Comparison of ENCODE assay signal across 33 mouse cellular contexts in the genomic region with DNA sequence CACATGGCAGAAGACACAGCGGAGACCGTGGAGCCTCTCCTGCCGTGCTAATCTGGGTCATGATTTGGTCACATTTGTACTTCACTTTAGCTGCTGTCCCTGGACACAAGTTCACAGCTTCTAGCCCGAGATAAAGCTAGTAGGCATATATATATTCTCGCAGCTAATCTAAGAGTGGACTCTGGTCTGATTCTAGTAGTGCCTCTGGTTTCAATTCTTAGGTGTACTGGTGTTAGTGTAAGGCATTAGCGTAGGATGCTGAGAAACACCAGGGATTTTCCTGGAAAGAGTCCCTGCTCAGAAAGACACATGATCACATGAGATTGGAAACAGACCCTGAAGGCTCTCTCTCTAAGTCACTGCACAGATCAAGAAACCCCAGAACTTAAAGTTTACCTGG.
"Had no signal": no experiment of that assay in that cellular context is flagged by ENCODE, and none has a peak within 500 bp of the region (broad histone marks: within the 10 kb centered on the region; RNA-seq: fewer than 3 reads in every experiment).

No protein-coding gene starts in this region.

- H3K4me3 ChIP-seq: heart, embryonic 10.5 days; heart, embryonic 12.5 days; heart, embryonic 13.5 days; heart, embryonic 15.5 days; hindbrain, embryonic 10.5 days; hindbrain, embryonic 12.5 days; hindbrain, embryonic 13.5 days; hindbrain, embryonic 15.5 days; kidney, embryonic 15.5 days; layer of hippocampus, adult 2 months; left cerebral cortex, adult 2 months had no signal

- H3K4me2 ChIP-seq: heart, embryonic 11.5 days; heart, embryonic 12.5 days; heart, embryonic 13.5 days; heart, embryonic 15.5 days; hindbrain, embryonic 12.5 days; hindbrain, embryonic 13.5 days; hindbrain, embryonic 14.5 days; hindbrain, embryonic 15.5 days; kidney, embryonic 15.5 days had no signal

- H3K36me3 ChIP-seq: heart, embryonic 10.5 days; heart, embryonic 12.5 days; heart, embryonic 13.5 days; heart, embryonic 15.5 days; hindbrain, embryonic 10.5 days; hindbrain, embryonic 12.5 days; hindbrain, embryonic 13.5 days; hindbrain, embryonic 15.5 days; kidney, embryonic 15.5 days had no signal

- ATAC-seq: hindbrain, embryonic 16.5 days; hindbrain, postnatal 0 days; inflammation-experienced regulatory T-cells, adult 6 months had no signal

- DNase-seq: heart, postnatal 10 days; heart, postnatal 14 days; heart, postnatal 36 days; heart, postnatal 4 days; kidney, adult 11 months; kidney, adult 18-20 months; kidney, adult 2 months; kidney, adult 8-10 months; kidney, adult 9 months; kidney, postnatal 10 days; kidney, postnatal 14 days; kidney, postnatal 25 days; kidney, postnatal 36 days; kidney, postnatal 4 days; layer of hippocampus, adult 9-11 months; layer of hippocampus, postnatal 36 days had no signal

- H3K9ac ChIP-seq: heart, embryonic 12.5 days; heart, embryonic 13.5 days; heart, embryonic 15.5 days; hindbrain, embryonic 12.5 days; hindbrain, embryonic 13.5 days; hindbrain, embryonic 14.5 days; hindbrain, embryonic 15.5 days; kidney, embryonic 15.5 days had no signal

- H3K27me3 ChIP-seq: heart, embryonic 12.5 days; heart, embryonic 13.5 days; heart, embryonic 15.5 days; hindbrain, embryonic 12.5 days; hindbrain, embryonic 13.5 days; hindbrain, embryonic 15.5 days; kidney, embryonic 15.5 days had no signal

- H3K9me3 ChIP-seq: heart, embryonic 10.5 days; heart, embryonic 12.5 days; heart, embryonic 13.5 days; heart, embryonic 15.5 days; hindbrain, embryonic 10.5 days; hindbrain, embryonic 12.5 days; hindbrain, embryonic 13.5 days; hindbrain, embryonic 15.5 days; kidney, embryonic 15.5 days had no signal

- H3K4me1 ChIP-seq: heart, embryonic 10.5 days; heart, embryonic 15.5 days; hindbrain, embryonic 10.5 days; hindbrain, embryonic 13.5 days; hindbrain, embryonic 15.5 days had no signal

- H3K27ac ChIP-seq: heart, embryonic 10.5 days; heart, embryonic 13.5 days; heart, embryonic 15.5 days; hindbrain, embryonic 10.5 days; hindbrain, embryonic 12.5 days; hindbrain, embryonic 13.5 days; hindbrain, embryonic 14.5 days; hindbrain, embryonic 15.5 days; hindbrain, postnatal 0 days; kidney, embryonic 15.5 days; kidney, postnatal 0 days; layer of hippocampus, adult 2 months; left cerebral cortex, adult 2 months had no signal
